Mouse (Mus musculus): ENCODE results near the gene Alkbh7.

Alkbh7 gene

GRCm38 (mm10) chr17:57032854-57033253 lies 35.7 kb downstream of the Alkbh7 start:
- DNase-seq = no peak

DNA sequence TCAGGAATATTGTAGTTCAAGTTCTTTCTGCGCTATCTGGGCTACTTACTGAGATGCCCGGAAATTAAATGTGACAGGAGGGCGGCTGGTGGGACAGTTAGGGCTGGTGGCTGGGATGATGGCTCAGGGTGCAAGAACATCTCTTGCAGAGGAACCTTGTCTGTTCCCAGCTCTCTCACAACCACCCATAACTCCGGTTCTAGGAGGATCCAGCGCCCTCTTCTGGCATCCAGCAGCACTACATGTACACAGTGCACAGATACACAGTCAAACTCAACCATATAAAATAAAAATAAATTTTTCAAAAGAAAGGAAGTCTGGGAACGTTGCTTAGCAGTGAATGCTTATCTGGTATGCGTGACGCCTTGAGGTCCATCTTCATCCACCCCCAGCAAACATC lies 41.8 kb downstream of the Alkbh7 start:
- peak; percentile 25 for DNase-seq

DNA sequence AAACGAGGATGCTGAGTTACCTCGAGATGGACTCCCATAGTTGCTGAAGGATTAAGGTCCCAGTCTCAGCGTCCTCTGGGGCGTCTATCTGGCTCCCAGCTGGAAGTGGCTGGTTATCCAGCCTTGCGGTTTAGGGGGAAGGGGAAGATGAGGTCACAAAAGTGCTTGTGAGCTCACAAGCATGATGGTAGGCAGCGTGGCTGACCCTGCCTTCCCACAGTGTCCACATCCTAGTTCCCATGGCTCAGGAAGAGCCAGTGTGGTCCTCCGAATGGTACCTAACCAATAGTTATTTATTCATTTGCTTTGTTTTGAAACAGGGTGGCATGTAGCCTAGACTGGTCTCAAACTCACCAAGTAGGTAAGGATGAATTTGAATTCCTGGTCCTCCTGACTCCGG lies 44.4 kb downstream of the Alkbh7 start, which contains the start of gene Slc25a41:
TSS of gene Slc25a41 (minus strand) at position 101 of the 400 bp plus-strand sequence.
- DNase-seq = no peak

DNA sequence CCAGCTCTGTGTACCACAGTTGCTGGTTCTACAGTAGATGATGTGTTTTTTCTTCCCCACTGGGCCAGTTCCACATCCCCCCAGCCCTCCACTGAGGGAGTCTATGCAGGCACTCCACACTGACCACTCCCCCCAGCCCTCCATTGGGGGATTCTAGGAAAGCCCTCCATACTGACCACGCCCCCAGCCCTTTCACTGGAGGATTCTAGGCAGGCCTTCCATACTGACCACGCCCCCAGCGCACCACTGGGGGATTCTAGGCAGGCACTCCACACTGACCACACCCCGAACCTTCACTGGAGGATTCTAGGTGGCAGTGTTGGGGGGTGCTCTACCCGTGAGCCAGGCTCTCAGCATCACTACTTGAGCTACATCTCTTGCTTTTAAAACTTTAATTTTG lies 50.3 kb downstream of the Alkbh7 start:
- peak; percentile 30 for DNase-seq

DNA sequence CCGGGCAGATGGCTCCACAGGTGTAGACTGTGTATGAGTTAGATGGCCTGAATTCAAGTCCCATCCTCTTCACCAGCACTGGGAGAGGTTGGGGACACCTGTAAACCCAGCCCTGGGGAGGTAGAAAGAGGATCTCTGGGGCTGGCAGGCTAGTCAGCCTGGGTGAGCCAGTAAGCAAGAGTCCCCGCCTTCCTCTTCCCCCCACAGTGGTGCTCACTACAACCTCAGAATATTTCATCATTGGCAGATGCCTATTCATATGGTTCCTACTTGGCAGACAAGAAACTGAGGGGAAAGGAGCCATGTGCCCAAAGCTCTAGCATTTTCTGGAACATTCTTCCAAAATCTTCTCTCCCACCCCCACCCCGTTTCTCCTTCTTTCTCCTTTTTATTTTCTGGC lies 51.7 kb downstream of the Alkbh7 start:
- DNase-seq = no peak

Data from kidney, postnatal 10 days (tissue).